Comparison of ENCODE assay signal across 11 mouse cellular contexts in genomic region chr9:110170858-110171257, GRCm38 (mm10). TPM values are rescaled to one million over a fixed set of nuclear protein-coding genes. Genes with fewer than 3 reads are reported as not detected.
DNase-seq lines count a peak whose midpoint lies in the region; ATAC-seq and TF ChIP-seq lines count a peak whose summit lies in the region.
"Had no signal": no experiment of that assay in that cellular context is flagged by ENCODE, and none has a peak within 500 bp of the region (broad histone marks: within the 10 kb centered on the region; RNA-seq: fewer than 3 reads in every experiment).

No protein-coding gene starts in this region.

- no peak overlapping the region for H3K9ac ChIP-seq in midbrain, postnatal 0 days (replicated peaks; ENCODE audit: low read length, poor library complexity, severe bottlenecking)
- H3K9ac ChIP-seq in midbrain, embryonic 11.5 days (ENCODE audit: low read length), result no peak overlapping the region
- H3K9ac ChIP-seq: embryonic facial prominence, embryonic 15.5 days; hindbrain, embryonic 14.5 days had no signal

- no peak overlapping the region for H3K27ac ChIP-seq in heart, embryonic 10.5 days
- no peak overlapping the region for H3K27ac ChIP-seq in midbrain, postnatal 0 days (ENCODE audit: low read depth, low read length)
- H3K27ac ChIP-seq in midbrain, embryonic 11.5 days (ENCODE audit: low read depth, low read length), result no peak overlapping the region
- H3K27ac ChIP-seq: embryonic facial prominence, embryonic 15.5 days; hindbrain, embryonic 14.5 days had no signal

- no peak overlapping the region for H3K4me2 ChIP-seq in midbrain, postnatal 0 days (ENCODE audit: low read depth, low read length, poor library complexity, severe bottlenecking)
- H3K4me2 ChIP-seq in midbrain, embryonic 11.5 days, result no peak overlapping the region
- H3K4me2 ChIP-seq: embryonic facial prominence, embryonic 15.5 days; hindbrain, embryonic 14.5 days had no signal

- H3K27me3 ChIP-seq in heart, embryonic 10.5 days (ENCODE audit: insufficient read depth, poor library complexity, severe bottlenecking), result no peaks in the 10 kb centered on the region
- H3K27me3 ChIP-seq in midbrain, postnatal 0 days (ENCODE audit: insufficient read depth, low read length), result no peaks in the 10 kb centered on the region
- H3K27me3 ChIP-seq in midbrain, embryonic 11.5 days (ENCODE audit: control insufficient read depth, insufficient read depth, low read length), result no peaks in the 10 kb centered on the region
- H3K27me3 ChIP-seq: embryonic facial prominence, embryonic 15.5 days had no signal

- 89% methylated on average over 5 of the region's 5 CpGs for WGBS in heart, embryonic 10.5 days
- 76% methylated on average over 5 of the region's 5 CpGs for WGBS in midbrain, postnatal 0 days
- WGBS in midbrain, embryonic 11.5 days, result 88% methylated on average over 5 of the region's 5 CpGs

- peak; percentile 45 for TF ChIP-seq CTCF in midbrain, postnatal 0 days (IDR thresholded peaks at IDR 0.05)

- H3K4me3 ChIP-seq in heart, embryonic 10.5 days, result no peak overlapping the region
- H3K4me3 ChIP-seq in midbrain, postnatal 0 days (ENCODE audit: low read depth, low read length), result no peak overlapping the region
- H3K4me3 ChIP-seq in midbrain, embryonic 11.5 days (ENCODE audit: low read depth, low read length), result no peak overlapping the region
- H3K4me3 ChIP-seq: embryonic facial prominence, embryonic 15.5 days had no signal

- peak; percentile 28 to 77 for DNase-seq in adrenal gland, adult (ENCODE audit: inconsistent age in 2 of 2, low spot score in 1 of 2)
- DNase-seq in adrenal gland, postnatal 14 days, result no peak
- DNase-seq in heart, adult 18-20 months, result peak; percentile 10 to 29
- no peak for DNase-seq in heart, embryonic 10.5 days (ENCODE audit: low spot score)
- peak; percentile 23 for DNase-seq in midbrain, postnatal 0 days (ENCODE audit: low spot score)
- DNase-seq in midbrain, embryonic 11.5 days (ENCODE audit: low spot score, missing footprints), result no peak
- peak; percentile 5 for DNase-seq in skeletal muscle tissue, adult 2 months (ENCODE audit: low read depth, low spot score)
- DNase-seq: lung, adult 2 months had no signal

- ATAC-seq in midbrain, postnatal 0 days (ENCODE audit: low FRiP score), result no peak
- ATAC-seq in midbrain, embryonic 11.5 days (ENCODE audit: low FRiP score), result no peak
- no peak for ATAC-seq in inflammation-experienced regulatory T-cells, adult 6 months

- no peaks in the 10 kb centered on the region for H3K4me1 ChIP-seq in heart, embryonic 10.5 days
- no peaks in the 10 kb centered on the region for H3K4me1 ChIP-seq in midbrain, postnatal 0 days (ENCODE audit: insufficient read depth, low read length)
- H3K4me1 ChIP-seq in midbrain, embryonic 11.5 days (ENCODE audit: control insufficient read depth, insufficient read depth, low read length), result no peaks in the 10 kb centered on the region
- H3K4me1 ChIP-seq: embryonic facial prominence, embryonic 15.5 days had no signal

- H3K9me3 ChIP-seq in heart, embryonic 10.5 days, result no peaks in the 10 kb centered on the region
- H3K9me3 ChIP-seq in midbrain, postnatal 0 days (ENCODE audit: low read length), result no peaks in the 10 kb centered on the region
- H3K9me3 ChIP-seq in midbrain, embryonic 11.5 days (ENCODE audit: control insufficient read depth, low read length), result no peaks in the 10 kb centered on the region
- H3K9me3 ChIP-seq: embryonic facial prominence, embryonic 15.5 days had no signal

- peaks cover 88% of the 10 kb centered on the region for H3K36me3 ChIP-seq in heart, embryonic 10.5 days
- peaks cover 39% of the 10 kb centered on the region for H3K36me3 ChIP-seq in midbrain, postnatal 0 days (ENCODE audit: insufficient read depth, low read length)
- H3K36me3 ChIP-seq in midbrain, embryonic 11.5 days (ENCODE audit: control insufficient read depth, insufficient read depth, low read length), result peaks cover 21% of the 10 kb centered on the region

RNA-seq across cellular contexts. Expression of gene Dhx30, which starts 53.2 kb away (rescaled TPM):
- total RNA-seq in adrenal gland, postnatal 14 days (2021), result 82.6 and 95.2 TPM in 2 replicates
- 10 to 100 TPM; 54.4 to 56.4 TPM for total RNA-seq in heart, adult 18-20 months (2021)
- 130 and 141 TPM in 2 replicates for polyA plus RNA-seq in heart, embryonic 10.5 days (2016; fragmentation: Nextera tagmentation; extraction: Ambion mirVana)
- 136 and 145 TPM in 2 replicates for total RNA-seq in midbrain, postnatal 0 days (2014; rRNA removed)
- 129 and 130 TPM in 2 replicates for polyA plus RNA-seq in midbrain, postnatal 0 days (2015; fragmentation: Nextera tagmentation; extraction: Ambion mirVana)
- polyA plus RNA-seq in midbrain, embryonic 11.5 days (2014; fragmentation: Nextera tagmentation; extraction: Ambion mirVana), result 161 and 164 TPM in 2 replicates
- polyA plus RNA-seq in inflammation-experienced regulatory T-cells, adult 6 months (2017; shearing (Covaris generic)), result 100 to 1,000 TPM in 2 of 3 experiments, 10 to 100 TPM in 1; 70.5 to 107 (median 103) TPM

RNA-seq across cellular contexts. Expression of gene Smarcc1, which starts 53.4 kb away (rescaled TPM):
- 55.9 and 57.0 TPM in 2 replicates for total RNA-seq in adrenal gland, postnatal 14 days (2021)
- 10 to 100 TPM; 22.9 to 25.5 TPM for total RNA-seq in heart, adult 18-20 months (2021)
- 105 and 119 TPM in 2 replicates for polyA plus RNA-seq in heart, embryonic 10.5 days (2016; fragmentation: Nextera tagmentation; extraction: Ambion mirVana)
- 34.0 and 42.3 TPM in 2 replicates for total RNA-seq in midbrain, postnatal 0 days (2014; rRNA removed)
- polyA plus RNA-seq in midbrain, postnatal 0 days (2015; fragmentation: Nextera tagmentation; extraction: Ambion mirVana), result 49.9 and 57.9 TPM in 2 replicates
- polyA plus RNA-seq in midbrain, embryonic 11.5 days (2014; fragmentation: Nextera tagmentation; extraction: Ambion mirVana), result 146 and 160 TPM in 2 replicates
- 10 to 100 TPM; 25.9 to 35.4 (median 26.2) TPM for polyA plus RNA-seq in inflammation-experienced regulatory T-cells, adult 6 months (2017; shearing (Covaris generic))

Comparison
In these comparisons a context has a peak if more than half of its experiments do, and no peak if none do; other contexts are left out.
1. DNase-seq: peak in adrenal gland, adult (2 of 2), heart, adult 18-20 months (2 of 2), midbrain, postnatal 0 days (single experiment) and skeletal muscle tissue, adult 2 months (single experiment); none in adrenal gland, postnatal 14 days (single experiment), heart, embryonic 10.5 days (single experiment) and midbrain, embryonic 11.5 days (single experiment).